Mouse (Mus musculus): ENCODE measurements around the gene Trmt10b.

Gene Trmt10b

DNA sequence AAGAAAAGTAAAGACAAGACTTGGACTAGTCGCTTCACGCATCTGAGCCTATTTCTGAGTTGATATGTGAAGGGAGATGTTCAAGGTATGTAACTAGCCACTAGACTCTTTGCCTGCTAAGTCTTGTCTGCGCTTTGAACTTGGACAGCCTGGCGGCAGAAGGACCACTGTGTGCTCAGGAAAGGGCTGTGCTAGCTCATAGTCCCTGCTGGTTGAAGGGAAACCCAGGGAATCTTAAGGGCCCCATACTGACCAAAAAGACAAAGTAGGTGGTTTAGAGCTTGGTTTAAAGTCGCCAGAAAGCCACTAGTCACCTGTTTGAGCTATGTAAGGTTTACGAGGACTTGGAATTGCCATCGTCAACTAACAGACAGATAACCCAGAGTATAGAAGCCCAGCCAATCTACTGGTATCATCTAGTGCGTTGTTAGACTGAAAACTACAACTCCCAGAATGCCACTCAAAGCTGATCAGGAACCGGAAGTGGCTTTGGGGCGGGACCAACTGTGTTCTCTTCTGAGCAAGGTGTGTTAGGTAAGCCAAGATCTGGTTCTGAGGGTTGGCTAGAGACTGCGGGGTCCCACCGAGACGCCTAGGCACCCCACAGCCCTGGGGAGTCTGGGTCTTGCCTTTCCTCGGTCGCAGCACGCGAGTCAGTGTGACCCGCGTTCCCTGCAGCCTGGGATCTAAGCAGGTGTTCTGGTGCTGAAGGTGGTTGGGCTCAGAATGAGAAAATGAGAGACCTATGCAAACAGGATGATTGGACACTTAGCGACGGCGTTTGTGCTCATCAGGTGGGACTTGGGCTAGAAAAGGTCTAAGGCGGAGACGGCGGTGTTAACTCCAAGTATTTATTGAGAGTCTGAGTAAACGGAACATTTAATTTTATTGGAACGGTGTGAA lies at the start of gene Trmt10b:
Trmt10b (plus strand) TSS at position 466 of the 903 bp plus-strand sequence.
- peak; percentile 97 for DNase-seq

DNA sequence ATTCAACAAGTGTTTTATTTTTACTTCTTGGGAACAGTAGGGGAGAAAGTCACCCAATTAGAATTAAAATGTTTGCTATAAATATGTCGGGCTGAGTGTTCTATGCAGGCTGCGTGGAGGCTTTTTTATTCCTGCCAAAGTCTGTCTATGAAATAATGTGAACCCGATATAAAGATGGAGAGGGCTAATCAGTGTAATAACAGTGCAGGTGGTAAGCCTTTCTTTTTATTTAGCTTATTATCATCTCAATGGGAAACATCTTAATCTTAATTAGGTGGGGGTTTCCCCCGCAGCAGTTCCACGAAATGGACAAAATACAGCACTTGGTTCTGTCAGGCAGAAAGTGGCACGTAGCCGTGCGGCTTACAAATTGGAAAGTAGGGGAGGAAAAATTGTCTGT lies 45.7 kb upstream of the Trmt10b start:
- DNase-seq: no peak

DNA sequence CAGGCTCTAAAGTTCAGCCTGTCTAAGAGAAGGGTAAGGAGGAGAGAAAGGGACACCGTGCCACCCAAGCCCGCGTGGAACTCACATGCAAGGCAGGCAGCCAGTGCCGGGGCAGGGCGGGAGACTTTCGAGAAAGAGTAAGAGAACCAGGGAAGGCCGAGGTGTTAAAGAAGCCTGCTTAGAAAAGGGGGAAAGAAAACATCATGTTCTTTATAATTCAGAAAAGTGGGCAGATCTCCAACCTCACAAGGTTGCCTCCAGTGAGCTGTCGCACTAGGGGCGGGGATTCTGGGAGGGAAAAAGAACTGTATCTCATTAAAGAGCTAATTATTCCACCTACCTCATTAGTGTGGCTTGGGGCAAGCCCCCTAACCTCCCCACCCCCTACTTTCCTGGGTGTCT lies 44.1 kb upstream of the Trmt10b start:
- no peak for DNase-seq

DNA sequence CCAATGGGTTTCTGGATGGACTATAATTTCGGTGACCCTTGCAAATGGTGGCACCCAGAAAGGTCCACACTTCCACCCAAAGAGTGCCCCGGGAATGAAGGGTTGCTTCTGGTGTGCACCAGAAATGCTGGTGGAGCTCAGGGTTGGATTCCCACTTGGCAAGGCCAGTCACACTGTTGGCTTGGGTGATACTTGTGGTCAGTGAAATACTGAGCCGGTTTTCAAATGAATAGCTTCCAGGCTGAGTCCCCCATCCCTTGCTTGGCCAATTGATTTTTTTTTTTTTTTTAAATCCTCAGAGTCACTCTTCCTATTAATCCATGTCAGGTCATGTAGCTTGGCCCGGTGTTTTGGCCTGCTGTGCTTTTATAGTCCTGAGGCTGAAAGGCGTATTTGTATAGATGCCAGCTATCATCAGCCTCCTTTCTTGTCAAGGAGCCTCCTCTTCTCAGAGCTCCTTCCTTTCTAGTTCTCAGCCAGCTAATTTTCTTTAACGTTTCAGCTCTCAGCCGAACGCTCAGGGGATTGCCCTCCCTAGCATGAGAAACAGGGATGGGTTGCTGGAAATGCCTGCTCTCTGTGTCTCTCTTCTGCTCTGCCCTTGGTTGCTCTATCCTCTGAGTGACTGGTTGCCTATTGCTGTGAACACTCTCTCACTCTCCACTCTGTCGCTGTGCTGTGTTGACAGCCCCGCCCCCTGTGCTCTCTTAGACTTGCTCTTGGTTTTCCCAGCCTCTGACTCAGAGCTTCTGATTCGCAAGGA lies 42.9 kb upstream of the Trmt10b start:
- no peak for DNase-seq

DNA sequence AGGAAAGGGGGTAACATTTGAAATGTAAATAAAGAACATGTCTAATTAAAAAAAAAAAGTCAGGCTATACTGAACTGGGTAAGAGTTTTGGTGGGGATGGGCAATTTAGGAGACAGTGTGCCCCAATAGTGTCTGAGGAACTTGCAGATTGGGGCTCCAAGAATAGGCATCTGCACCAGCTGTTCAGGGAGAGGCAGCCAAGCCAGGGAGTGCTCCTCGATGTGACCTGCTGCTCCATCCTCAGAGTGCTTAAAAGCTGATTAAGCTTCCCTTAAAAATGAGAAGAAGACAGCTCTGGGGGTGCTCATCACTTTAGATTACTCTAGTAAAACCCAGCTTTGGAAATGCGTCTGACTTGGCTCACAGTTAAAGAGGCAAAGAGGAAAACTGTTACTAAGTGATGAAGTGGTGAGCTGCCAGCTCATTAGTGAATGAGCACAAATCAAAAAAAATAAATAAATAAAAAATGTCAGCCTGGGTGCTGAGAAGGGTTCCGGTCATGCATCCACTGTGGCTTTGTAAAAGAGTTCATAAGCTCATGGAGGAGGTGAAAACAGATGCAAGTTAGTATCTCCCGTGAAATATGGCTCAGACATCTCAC lies 37.6 kb upstream of the Trmt10b start:
- DNase-seq: no peak

DNA sequence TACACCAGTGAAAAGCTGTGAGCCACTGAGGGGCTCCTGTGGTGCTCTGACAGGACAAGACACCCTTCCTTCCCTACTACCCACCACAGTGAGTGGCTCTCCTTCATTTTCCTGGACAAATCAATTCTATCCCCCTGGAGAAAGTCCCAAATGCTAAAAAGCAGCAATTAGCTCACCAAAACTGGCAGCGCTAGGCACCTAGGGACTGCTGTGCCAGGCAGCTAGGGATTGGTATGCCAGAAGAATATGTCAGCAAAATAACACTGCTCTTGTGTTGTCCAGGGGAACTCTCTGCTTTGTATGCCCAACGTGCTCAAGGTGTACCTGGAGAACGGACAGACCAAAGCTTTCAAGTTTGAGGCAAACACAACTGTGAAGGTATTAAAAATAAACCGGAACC lies 35.4 kb upstream of the Trmt10b start:
- no peak for DNase-seq

DNA sequence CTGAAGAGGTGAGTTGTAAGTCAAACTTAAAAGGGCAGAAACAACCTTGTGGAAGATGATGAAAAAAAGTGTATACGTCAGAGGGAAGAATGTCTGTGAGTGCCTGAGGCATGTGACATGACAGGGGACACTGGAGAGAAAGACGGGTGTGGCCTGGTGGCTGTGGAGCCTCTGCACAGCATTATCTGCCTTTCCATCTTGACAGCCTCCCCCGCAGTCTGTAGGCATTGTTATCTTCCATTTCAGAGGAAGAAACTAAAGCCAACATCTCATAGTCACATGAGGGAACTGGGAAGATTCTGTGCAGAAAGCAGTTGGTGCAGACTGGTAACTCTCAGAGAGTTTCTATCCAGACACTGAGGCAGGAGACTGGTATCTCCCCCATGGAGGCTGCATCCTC lies 29.0 kb upstream of the Trmt10b start:
- DNase-seq: no peak

DNA sequence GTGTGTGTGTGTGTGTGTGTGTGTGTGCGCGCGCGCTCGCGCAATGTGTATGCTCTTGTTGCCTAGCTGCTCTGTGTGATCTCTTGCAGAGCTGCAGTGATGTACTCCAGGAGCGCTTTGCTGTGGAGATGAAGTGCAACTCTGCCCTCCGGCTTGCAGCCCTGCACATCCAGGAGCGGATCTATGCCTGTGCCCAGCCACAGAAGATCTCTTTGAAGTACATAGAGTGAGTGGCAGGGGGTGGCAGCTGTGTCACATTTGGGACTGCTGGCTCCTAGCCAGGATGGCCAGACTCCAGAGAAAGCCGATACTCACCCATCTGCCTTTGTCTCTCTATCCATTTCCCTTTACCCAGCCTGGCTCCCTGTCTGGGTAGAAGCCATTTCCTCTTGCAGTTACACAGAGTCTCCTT lies 25.9 kb upstream of the Trmt10b start:
- DNase-seq: peak; percentile 71

DNA sequence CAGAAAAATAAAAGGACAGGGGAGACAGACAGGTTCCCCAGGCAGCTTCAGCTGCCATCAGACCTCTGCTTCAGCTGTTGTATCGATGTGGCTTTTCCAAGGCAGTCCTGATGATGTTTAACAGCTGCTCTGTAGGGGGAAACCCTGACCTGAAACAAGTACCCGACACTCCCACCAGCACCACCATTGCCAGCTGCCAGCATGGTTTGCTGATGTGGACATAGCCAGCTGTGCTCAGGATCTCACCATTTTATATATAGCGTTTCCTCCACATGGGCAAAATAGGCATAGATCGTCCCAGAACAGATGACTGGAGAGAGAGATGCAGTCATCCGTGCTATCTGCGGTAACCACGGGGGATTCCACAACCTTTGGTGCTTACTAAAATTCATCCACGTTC lies 21.2 kb upstream of the Trmt10b start:
- peak; percentile 30 for DNase-seq

DNA sequence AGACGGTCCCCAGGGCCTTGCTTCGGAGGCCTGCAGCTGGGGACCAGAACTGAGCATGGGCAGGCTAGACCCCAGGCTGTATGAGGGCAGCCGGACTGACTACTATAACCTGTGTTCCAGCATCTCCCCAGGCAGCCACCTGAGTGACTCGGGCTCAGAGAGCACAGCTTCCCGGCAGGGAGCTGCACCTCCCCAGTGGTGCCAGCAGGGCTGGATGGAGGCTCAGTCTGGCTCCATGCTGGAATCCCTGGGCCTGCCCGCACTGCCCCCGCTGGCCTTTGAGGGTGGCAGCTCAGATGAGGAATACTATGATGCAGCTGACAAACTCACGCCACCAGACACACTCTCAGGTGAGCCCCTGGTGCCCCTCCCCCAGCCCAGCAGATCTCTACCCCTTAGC lies 17.6 kb upstream of the Trmt10b start:
- DNase-seq: no peak

DNA sequence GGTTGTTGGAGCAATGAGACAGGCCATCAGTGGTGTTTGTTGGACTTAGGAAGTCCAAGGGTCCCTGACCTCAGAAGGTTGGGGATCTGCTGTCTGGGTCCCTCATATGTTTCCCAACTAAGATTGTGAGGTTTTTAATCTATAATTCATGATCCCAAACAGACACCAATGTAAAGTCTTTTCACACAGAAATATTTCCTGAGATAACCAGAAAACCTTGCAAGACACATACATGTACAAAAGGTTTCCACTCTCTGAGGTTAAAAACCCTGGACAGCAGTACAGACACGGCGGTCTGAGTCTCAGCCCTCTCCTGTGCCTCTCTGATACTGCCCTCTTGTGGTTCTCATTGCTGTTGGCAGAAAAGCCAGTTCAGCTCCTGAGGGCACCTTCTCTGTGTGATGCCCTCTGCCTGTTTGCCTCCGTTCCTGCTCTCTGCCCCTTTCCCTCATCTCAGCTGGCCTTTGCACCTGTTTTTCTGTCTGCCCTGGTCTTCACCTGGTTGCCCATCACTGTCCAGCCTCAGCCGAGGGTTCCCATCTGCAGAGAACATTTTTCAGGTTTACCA lies 16.9 kb upstream of the Trmt10b start:
- peak; percentile 91 for DNase-seq

DNA sequence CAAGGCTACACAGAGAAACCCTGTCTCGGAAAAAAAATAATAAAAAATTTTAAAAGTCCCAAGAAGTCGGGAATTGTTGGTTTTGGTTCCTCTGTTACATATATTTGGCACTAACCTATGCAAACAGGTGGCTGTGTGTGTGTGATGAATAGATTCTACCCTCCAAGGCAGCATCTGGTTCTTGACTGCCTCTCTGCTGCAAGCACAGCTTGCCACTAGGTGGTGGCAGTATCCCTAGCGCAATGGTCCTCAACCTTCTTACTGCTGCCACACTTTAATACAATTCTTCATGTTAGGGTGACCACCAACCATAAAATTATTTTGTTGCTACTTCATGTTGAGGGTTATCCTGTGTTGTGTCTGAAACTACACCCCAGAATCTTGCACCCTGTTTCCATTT lies 10.6 kb upstream of the Trmt10b start:
- no peak for DNase-seq

DNA sequence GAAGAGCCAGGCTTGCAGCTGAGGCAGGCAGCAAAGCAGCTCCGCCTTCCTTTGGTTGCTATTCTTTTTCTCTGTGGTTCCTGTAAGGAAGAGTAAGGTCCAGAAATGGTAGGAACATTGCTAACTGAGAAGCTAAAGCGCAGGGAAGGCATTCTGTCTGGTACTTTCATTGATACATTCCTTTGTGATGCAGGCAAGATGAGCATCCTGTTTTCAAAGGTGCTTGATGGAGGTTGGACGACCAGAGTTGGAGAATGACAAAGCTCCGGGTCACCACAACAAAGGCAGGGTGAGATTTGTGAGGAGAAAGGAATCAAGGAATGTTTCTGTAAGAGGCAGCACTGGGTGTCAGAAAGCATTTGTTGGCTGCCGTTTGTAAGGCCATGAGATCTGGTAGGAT lies 9.0 kb upstream of the Trmt10b start:
- no peak for DNase-seq

DNA sequence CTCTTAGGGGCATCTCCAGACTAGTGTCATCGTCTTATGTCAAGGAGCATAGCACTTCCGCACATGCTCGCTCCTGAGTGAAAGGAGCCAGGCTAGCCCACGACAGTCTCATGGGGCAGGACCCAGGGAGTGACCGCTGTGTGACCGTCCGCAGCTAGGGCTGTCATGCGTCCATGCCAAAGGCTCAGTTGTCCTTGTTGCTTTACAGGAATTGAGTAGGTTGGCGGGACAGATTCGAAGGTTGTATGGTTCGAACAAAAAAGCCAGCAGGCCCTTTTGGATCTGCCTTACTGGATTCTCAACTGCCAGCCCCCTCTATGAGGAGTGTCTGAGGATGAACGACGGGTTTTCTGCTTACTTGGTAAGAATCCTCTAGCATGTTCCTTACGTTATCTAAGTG lies 8.6 kb downstream of the Trmt10b start:
- DNase-seq: peak; percentile 70

DNA sequence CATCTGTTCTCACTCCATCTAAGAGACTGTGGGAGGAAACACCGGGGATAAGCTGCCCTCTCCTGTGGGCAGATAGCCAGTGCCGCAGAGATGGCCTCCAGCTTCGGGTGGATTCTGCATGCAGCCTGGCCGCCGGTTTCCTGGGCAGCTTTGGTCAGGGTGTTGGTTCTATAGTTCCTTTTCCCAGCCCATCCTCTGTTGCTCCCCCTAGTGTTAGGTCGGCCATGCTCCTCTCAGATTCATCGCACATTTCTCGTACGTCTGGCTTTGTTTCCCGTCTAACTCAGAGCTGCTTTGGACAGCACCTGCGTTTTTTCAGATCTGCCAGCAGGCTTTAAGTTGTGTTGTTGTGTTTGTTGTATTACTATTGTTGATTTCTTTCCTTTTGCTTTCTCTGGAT lies 11.1 kb downstream of the Trmt10b start:
- DNase-seq: no peak

DNA sequence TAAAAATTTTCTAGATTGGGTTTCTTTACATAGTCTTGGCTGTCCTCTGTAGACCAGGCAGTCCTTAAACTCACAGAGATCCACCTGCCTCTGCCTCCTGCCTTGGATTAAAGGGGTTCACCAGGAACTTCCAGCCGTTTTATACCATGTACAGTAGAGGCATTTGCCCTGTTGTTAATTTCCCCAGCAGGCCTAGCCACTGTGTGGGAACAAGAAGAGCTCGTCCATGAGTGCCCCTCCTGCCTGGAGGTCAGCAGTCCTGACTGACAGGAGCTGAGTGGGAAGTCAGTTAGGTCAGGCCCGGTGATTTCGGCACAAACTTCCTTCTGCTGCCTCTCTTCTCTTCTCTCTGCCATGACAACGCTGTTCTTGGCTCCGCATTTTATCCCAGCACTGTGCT lies 11.7 kb downstream of the Trmt10b start:
- DNase-seq: peak; percentile 50

DNA sequence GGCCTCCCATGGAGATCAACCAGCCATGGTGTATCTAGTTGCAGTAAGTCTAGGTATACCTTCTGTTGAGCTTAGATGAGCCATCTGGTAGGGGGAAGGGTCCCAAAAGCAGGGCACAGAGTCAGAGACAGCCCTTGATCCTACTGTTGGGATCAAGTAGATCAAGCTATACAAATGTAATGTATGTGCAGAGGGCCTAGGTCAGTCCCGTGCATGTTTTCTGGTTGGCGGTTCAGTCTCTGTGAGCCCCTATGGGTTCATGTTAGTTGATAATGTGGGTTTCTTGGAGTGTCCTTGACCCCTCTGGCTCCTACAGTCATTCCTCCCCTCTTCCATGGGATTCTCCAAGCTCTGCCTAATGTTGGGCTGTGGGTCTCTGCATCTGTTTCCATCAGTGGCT lies 14.1 kb downstream of the Trmt10b start:
- peak; percentile 76 for DNase-seq

DNA sequence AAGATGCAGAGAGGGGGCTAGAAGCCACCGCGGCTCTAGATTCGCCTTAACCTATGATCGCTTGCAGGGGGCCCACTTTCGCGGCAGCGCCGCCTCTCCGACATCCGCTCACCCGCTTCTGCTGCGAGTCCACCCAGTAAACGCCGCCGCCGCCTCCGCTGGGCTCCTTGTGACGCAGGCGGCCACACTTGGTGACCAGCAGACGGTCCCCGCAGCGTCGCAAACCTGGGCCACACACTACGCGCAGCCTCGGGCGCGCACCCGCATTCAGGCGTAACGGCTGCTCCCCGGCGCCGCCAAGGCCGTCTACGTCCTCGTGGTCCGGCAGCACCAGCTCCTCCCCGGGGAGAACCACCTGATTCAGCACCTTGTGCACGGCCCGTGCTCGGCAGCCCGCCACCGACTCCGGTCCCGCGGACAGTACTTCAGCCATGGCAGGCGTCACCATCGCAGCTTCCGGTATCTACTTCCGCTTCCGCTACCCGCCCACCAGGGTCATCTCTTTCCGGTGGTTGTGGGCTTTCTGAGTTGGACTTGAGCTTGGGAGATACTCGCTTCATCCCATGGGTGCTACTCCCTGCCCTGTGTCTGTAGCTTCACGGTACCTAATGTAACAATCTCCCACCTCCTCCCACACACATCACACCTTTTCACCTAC lies 23.4 kb downstream of the Trmt10b start:
- DNase-seq: peak; percentile 99

DNA sequence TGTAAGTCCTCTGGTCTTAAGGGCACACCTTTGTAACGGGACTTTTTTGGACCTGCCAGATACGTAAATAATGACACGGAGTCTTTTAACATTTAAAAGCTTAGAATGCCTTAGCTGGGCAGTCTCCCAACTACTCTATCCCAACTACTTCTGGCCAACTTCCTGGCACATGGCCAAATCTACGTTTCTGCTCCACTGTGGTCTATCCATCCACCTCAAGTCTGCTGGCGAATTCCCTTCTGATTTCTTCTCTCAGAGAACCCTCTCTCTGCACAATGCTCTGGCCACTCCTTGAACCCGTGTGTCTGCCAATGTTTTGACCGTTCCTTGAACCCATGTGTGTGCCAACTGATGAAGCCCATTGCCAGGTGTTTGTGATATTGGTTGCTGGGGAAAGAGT lies 34.2 kb downstream of the Trmt10b start:
- DNase-seq: no peak

DNA sequence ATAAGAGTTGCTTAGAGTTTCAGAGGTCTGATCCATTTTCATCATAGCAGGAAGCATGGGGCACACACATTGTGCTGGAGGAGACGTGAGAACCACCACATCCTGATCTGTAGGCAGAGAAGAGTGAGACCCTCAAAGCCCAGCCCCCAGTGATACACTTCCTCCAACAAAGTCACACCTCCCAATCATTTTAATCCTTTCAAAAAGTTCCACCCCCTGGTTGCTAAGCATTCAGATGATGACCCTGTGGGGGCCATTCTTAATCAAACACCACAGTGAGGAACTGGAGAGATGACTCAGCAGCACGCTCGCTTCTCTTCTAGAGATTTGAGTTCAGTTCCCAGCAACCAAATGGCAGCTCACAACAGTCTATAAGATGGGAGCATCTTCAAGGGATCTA lies 35.5 kb downstream of the Trmt10b start:
- no peak for DNase-seq

DNA sequence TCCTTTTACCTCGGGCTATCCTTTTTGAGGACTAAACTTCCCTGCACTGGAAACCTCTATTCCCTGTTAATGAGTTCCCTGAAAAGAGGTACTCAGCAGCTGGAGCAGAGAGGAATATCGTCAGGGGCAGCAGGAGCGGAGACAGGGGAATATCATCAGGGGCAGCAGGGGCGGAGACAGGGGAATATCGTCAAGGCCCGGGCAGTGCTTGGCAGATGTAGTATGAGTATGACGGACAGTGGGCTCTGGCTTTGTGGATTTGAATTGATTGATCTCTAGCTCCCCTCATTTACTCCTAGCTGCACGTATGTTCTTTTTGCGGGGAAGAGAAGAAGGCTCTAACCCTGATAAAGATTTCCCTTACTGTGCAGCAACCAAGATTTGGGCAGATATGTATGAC lies 44.3 kb downstream of the Trmt10b start:
- peak; percentile 89 for DNase-seq

DNA sequence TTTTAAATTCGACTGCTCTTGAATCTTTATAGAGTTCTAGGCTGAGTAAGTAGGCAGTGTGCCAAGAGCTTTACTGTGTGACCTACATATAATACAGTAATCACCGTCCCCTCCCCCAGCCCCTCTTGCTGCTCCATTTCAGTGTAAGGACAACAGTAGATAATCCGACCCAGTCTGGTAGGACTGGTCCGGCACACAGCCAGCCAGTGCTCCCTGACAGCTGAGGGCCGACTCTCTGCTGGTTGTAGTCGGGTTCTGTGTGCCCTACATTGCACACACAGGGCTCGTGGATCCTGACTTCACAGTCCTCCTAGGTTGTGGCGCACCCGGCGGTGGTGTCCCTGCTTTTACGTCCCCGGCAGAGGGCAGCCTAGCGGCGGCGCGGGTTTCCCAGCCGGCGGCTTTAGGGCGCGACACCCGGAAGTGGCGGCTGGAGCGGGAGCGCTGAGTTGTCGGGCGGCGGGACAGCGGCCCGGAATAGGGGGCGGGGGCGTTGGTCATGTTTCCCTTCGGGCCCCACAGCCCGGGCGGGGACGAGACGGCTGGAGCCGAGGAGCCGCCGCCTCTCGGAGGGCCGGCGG lies 44.8 kb downstream of the Trmt10b start, which contains the start of gene Dcaf10:
Dcaf10 (plus strand) TSS at position 433 of the 581 bp plus-strand sequence.
- peak; percentile 99 for DNase-seq

Data from heart, adult 11 months (tissue).